Mouse (Mus musculus) Patski (cell line): Measurements from ENCODE around the gene Camk2b. TPM values are rescaled to one million over a fixed set of nuclear protein-coding genes. Genes with fewer than 3 reads are reported as not detected.
A peak's percentile ranks its signal among the peaks of the same experiment; 100 is the strongest.

Source experiments
- ATAC-seq: fragments of 100-300 bp; one replicate; pipeline ENCODE4 v1.8.0; 2021
- CTCF ChIA-PET: fragments of 350-600 bp; sonication (Branson Sonifier 250); formaldehyde crosslinking; loops from one replicate; lab custom pipeline; 2022; ENCODE audit warnings: inconsistent platforms; lab: Charles Lee
- POLR2A ChIA-PET: fragments of 350-600 bp; sonication (Branson Sonifier 250); formaldehyde crosslinking; loops from one replicate; lab custom pipeline; 2022; ENCODE audit warnings: antibody characterized with exemption, inconsistent platforms; lab: Charles Lee
- DNase-seq: peaks from one replicate; pipeline ENCODE4 v3.0.0-alpha.2; 2011; ENCODE audit warnings: low read depth, low spot score
- H3K27me3 ChIP-seq: fragments of 371-371 bp; one replicate; pipeline ENCODE4 v1.5.1; 2021
- CTCF ChIP-seq: fragments of 100-300 bp; IDR thresholded peaks from one replicate; pipeline ENCODE4 v1.5.1; 2021
- in situ Hi-C: fragments of 300-500 bp; cut with MboI; formaldehyde crosslinking; loops from 3 replicates; pipeline ENCODE4 v1.11.1; 2018; ENCODE audit warnings: low pct_unique_long_range_greater_than_20kb, mixed read lengths
- polyA plus RNA-seq: library from polyadenylated mRNA; unstranded; gene quantifications from one replicate; pipeline ENCODE4 v1.2.3, GENCODE M21; 2021

Camk2b gene
- polyA plus RNA-seq, 1 experiment from 2014 or later = 9.6 TPM

- ATAC-seq (no peak), DNase-seq (no peak)
- no peak for TF ChIP-seq CTCF
- H3K27me3 ChIP-seq = no peaks in the 10 kb centered on the region
- ChIA-PET CTCF (interaction anchor here (1.0 to 1.2 kb wide), 2 partner anchors 16 to 23 kb away, joined by 3 read pairs; no protein-coding TSS in a partner anchor), POLR2A (interaction anchor here (0.6 to 2.4 kb wide), 2 partner anchors 17 to 162 kb away, joined by 3 to 7 read pairs; no protein-coding TSS in a partner anchor)
- in situ Hi-C loops = no loop called here
These were observed 63.0 kb downstream of the Camk2b start for GRCm38 (mm10) chr11:6003046-6003639.

GRCm38 (mm10) chr11:6001981-6002649 lies 64.0 kb downstream of the Camk2b start:
- no peak for TF ChIP-seq CTCF

GRCm38 (mm10) chr11:6000961-6001682 lies 65.0 kb downstream of the Camk2b start:
- ATAC-seq (no peak), DNase-seq (no peak)

More at GRCm38 (mm10) chr11:6001981-6002649, 64.0 kb downstream of the Camk2b start:
- POLR2A ChIA-PET = interaction anchor here (0.6 to 2.4 kb wide), 3 partner anchors 15 to 163 kb away, joined by 3 to 7 read pairs (median 6); no protein-coding TSS in a partner anchor
- DNase-seq = no peak
- in situ Hi-C loops = no loop called here
- peak; percentile 57 for ATAC-seq
- H3K27me3 ChIP-seq = no peaks in the 10 kb centered on the region
- CTCF ChIA-PET = interaction anchor here (1.0 to 1.2 kb wide), 4 partner anchors 13 to 24 kb away, joined by 3 to 4 read pairs (median 3); no protein-coding TSS in a partner anchor

GRCm38 (mm10) chr11:5999832-6000771 lies 66.1 kb downstream of the Camk2b start:
- peak; percentile 82 for ATAC-seq
- in situ Hi-C loops = no loop called here
- no peaks in the 10 kb centered on the region for H3K27me3 ChIP-seq
- POLR2A ChIA-PET = interaction anchor here (0.6 to 1.2 kb wide), 2 partner anchors 20 to 261 kb away, joined by 4 read pairs; no protein-coding TSS in a partner anchor
- peak; percentile 83 for DNase-seq
- no peak for TF ChIP-seq CTCF
- CTCF ChIA-PET = interaction anchor here (0.8 to 2.9 kb wide), 5 partner anchors 9 to 188 kb away, joined by 3 to 12 read pairs (median 4); no protein-coding TSS in a partner anchor

More at GRCm38 (mm10) chr11:6000961-6001682, 65.0 kb downstream of the Camk2b start:
- in situ Hi-C loops = no loop called here
- ChIA-PET CTCF (interaction anchor here (1.0 to 2.9 kb wide), 5 partner anchors 10 to 25 kb away, joined by 3 to 12 read pairs (median 4); no protein-coding TSS in a partner anchor), POLR2A (interaction anchor here (1.1 to 1.2 kb wide), 2 partner anchors 16 to 19 kb away, joined by 4 to 6 read pairs; no protein-coding TSS in a partner anchor)
- H3K27me3 ChIP-seq = no peaks in the 10 kb centered on the region
- no peak for TF ChIP-seq CTCF

GRCm38 (mm10) chr11:5998472-5998871 lies 67.7 kb downstream of the Camk2b start:
- no peak for TF ChIP-seq CTCF
- CTCF ChIA-PET = interaction anchor here (1.4 to 2.9 kb wide), 2 partner anchors 28 to 35 kb away, joined by 5 to 12 read pairs; no protein-coding TSS in a partner anchor
- no peaks in the 10 kb centered on the region for H3K27me3 ChIP-seq
- DNase-seq (no peak), ATAC-seq (no peak)
- in situ Hi-C loops = no loop called here
- POLR2A ChIA-PET = no interaction called here

GRCm38 (mm10) chr11:5995989-5996388 lies 70.2 kb downstream of the Camk2b start:
- ChIA-PET CTCF (interaction anchor here (0.8 to 5.7 kb wide), 8 partner anchors 10 to 265 kb away, joined by 3 to 98 read pairs (median 4); no protein-coding TSS in a partner anchor), POLR2A (interaction anchor here (1.4 to 1.6 kb wide), 2 partner anchors 31 to 34 kb away, joined by 6 read pairs; no protein-coding TSS in a partner anchor)
- DNase-seq (no peak), ATAC-seq (no peak)
- peak; percentile 95 for TF ChIP-seq CTCF
- in situ Hi-C loops = no loop called here
- H3K27me3 ChIP-seq = no peaks in the 10 kb centered on the region

GRCm38 (mm10) chr11:5994880-5995279 lies 71.3 kb downstream of the Camk2b start:
- in situ Hi-C loops = loop anchor here (5.0 kb wide), 3 partner anchors 42 to 267 kb away; no protein-coding TSS in a partner anchor
- ATAC-seq = no peak

GRCm38 (mm10) chr11:5994212-5994611 lies 72.0 kb downstream of the Camk2b start:
- ChIA-PET CTCF (interaction anchor here (1.8 to 5.7 kb wide), 2 partner anchors 29 to 40 kb away, joined by 6 to 98 read pairs; no protein-coding TSS in a partner anchor), POLR2A (no interaction called here)

More at GRCm38 (mm10) chr11:5994880-5995279, 71.3 kb downstream of the Camk2b start:
- no peak for TF ChIP-seq CTCF
- POLR2A ChIA-PET = interaction anchor here (1.2 to 1.6 kb wide), 3 partner anchors 32 to 108 kb away, joined by 3 to 6 read pairs (median 6); no protein-coding TSS in a partner anchor
- DNase-seq = no peak
- CTCF ChIA-PET = interaction anchor here (1.1 to 5.7 kb wide), 7 partner anchors 9 to 267 kb away, joined by 3 to 98 read pairs (median 6); no protein-coding TSS in a partner anchor
- no peaks in the 10 kb centered on the region for H3K27me3 ChIP-seq

More at GRCm38 (mm10) chr11:5994212-5994611, 72.0 kb downstream of the Camk2b start:
- no peak for TF ChIP-seq CTCF
- ATAC-seq = no peak
- in situ Hi-C loops = loop anchor here (5.0 kb wide), 3 partner anchors 43 to 268 kb away; no protein-coding TSS in a partner anchor
- H3K27me3 ChIP-seq = no peaks in the 10 kb centered on the region
- no peak for DNase-seq
